Mouse (Mus musculus): Measurements from ENCODE around the gene Hs3st1.

Hs3st1 gene

DNA sequence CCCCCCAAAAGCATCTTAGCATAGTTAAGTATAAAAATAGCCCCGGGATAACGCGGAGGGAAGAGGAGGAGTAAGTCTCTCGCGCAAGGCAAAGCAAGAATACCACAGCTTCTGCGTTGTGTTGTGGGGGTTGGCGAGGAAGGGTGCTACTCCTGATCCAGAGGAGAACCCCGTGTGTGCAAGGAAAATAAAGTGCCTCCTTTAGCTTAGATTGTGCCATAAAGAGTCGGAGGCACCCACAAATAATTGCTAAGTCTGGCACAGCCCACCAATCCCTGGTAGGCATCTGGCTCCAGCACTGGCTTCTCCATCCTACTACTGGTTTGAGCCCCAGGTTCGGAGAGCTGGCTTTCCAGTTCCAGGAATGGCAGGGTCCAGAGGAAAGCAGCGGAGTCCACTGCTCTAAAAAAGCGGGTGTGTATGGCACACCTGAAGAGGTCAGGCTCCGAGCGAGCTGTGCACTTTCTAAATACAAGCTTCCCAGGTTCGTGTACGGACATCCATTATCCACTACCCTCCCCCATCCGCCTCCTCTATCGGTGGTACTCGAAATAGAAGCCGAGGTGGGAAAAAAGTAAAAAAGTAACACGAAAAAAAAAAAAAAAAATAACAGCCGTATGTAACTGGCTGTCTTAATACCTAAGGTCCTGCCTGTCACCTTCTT lies 111.9 kb downstream of the Hs3st1 start:
- in situ Hi-C loops (cut with MboI, MseI), result no loop called here

DNA sequence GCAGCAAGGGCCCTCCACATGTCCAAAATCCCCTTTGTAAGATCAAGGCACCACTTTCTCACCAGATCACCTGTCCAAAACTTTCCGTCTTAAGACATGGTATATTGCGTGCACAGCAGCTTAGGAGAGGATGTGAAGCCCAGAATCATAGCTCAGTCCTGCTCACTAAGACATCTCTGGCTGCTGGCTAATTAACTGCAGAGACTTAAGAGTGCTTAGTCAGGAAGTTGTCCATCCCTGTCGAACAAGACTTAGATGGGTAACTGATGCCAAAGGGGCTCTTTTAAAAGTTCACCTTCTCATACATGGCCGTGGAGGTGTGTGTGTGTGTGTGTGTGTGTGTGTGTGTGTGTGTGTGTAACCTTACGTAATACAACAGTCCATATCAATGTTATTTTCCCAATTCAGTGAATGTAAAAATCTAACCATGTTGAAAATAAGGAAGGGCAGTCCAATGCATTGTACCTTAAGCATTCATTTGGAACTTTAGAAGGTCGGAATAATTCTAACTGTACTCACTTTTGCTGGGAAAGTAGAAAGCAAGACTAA lies 113.0 kb downstream of the Hs3st1 start:
- in situ Hi-C loops (cut with MboI, MseI), result no loop called here

DNA sequence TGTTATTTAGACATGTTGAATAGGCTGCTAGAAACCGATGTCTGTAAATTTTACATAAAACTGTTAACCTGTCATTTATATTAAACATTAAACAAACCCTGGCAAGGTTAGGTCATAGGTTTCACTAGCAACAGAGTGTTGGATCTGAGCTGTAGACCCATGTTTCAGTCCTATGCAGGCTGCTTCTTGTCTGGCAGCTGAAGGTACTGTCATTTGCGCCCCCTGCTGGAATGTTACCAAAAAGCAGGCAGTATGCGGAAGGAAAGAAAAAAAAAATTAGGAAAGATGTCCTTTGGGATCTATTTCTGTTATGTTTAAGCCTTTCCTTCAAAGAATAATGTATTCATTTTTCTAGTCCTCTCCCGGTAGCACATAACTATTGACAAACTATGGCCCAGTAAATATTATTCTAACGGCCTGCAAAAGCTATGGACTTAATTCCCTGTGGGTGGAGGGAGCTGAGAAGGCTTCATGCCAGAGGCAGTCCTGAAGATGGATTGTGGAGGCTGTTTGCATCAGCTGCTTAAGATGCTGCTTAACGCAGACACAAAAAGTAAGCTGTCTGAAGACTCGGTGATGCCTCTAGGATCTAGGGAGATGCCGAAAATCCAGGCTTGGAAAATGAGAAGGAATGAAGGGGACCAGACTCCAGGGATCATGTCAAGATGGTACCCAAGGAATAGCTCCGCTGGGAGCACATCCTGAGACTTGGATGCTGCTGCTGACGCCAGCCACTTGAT lies 115.7 kb downstream of the Hs3st1 start:
- in situ Hi-C loops (cut with MboI, MseI), result no loop called here

DNA sequence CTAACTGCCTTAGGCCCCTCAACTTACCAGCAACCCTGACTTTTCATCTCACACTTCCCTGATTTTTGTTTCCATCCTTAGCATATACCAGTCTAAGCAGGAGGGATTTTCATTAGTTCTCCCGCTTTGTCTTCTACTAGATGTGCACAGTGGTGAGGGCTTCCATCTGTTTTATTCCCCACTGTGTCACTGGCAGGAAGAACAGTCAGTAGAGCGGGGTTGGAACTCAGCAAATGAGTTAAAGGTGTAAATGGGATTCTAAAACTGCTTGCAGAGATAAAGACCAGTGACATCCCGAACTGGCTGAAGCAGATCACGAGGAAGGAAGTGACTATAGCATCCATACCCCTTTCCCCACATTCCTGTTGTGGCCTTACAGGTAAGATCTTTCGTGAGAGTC lies 116.3 kb downstream of the Hs3st1 start:
- in situ Hi-C loops (cut with MboI, MseI), result no loop called here

DNA sequence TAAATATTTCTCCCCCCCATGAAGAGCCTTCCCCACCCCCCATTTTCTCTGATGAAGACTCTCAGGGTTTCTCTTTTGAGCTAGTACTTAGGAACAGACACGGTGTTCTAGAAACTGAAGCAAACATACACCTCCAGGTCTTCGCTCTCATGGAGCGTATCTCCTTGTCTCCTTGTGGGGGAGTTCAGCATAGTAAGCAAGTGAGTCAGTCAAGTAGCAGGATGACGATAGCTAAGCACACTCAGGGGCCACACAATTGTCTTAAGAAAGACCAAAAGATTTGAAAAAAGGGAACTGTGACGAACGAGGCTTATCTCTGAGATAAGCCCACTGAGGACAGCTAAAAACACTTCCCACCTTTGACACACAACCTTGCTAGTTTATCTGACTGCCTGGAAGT lies 117.4 kb downstream of the Hs3st1 start:
- in situ Hi-C loops (cut with MboI, MseI), result no loop called here

- in situ Hi-C loops (cut with MboI, MseI), result no loop called here
These were observed 119.2 kb downstream of the Hs3st1 start for GRCm38 (mm10) chr5:39636090-39636489.

- in situ Hi-C loops (cut with MboI, MseI), result no loop called here
These were observed 120.8 kb downstream of the Hs3st1 start for GRCm38 (mm10) chr5:39634300-39635047.

DNA sequence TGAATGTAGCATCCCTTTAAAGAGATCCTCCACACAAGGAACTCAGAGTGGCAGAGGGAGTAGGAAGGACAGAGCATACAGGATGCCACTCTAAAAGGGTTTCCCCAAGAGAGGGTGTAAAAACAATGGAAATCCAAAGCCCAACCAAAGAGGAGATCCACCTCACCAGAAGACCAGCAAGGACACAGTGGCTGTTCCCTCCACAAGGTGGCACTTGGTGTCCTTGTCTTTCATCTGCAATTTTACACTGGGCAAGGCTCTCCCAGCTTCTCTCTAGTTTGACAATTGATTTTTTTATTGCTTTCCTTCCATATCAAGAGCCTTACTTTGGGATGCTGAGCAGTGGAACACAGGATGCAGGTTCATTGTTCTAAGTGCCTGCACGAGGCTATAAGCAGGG lies 122.1 kb downstream of the Hs3st1 start:
- in situ Hi-C loops (cut with MboI, MseI), result no loop called here

DNA sequence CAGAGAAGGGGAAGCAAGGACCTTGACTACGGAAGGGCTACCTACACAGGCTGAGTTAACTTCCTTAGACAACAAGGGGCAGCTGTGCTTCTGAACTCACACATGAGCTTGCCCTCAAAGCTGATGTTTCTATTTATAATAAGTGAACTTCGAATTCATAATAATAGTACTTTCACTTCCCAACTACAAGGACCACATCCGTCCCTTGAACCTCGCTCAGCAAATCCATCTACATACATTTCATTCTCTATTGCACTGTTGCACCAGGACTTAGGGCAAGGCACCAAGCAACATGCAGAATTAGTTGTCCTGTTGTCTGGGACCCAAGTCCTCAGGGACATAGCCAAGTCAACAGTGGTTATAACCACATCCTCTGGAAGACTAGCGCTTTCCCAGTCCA lies 124.4 kb downstream of the Hs3st1 start:
- in situ Hi-C loops (cut with MboI, MseI), result no loop called here

- in situ Hi-C loops (cut with MboI, MseI), result loop anchor here (5.0 kb wide), 1 partner anchor 843 kb away; no protein-coding TSS in a partner anchor
These were observed 130.2 kb downstream of the Hs3st1 start for GRCm38 (mm10) chr5:39625037-39625473.

DNA sequence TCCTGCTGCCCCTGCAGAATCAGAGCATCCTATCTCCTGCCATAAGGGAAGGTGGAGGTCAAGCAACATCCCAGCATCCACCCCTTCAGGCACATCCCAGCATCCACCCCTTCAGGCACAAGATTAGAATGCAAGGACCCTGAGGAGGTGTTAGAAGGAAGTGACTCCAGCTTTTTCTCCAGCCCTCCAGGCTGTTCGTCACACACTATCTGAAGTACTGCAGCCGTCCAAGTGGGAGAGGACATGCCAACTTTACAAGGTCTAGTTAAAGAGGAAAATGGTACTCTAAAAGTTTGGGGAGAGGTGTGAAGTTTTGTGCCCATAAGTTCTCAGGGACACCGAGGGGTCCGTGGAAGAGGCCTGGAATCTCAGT lies 131.1 kb downstream of the Hs3st1 start:
- in situ Hi-C loops (cut with MboI, MseI), result no loop called here

GRCm38 (mm10) chr5:39623304-39624217 lies 131.7 kb downstream of the Hs3st1 start:
- in situ Hi-C loops (cut with MboI, MseI), result no loop called here

DNA sequence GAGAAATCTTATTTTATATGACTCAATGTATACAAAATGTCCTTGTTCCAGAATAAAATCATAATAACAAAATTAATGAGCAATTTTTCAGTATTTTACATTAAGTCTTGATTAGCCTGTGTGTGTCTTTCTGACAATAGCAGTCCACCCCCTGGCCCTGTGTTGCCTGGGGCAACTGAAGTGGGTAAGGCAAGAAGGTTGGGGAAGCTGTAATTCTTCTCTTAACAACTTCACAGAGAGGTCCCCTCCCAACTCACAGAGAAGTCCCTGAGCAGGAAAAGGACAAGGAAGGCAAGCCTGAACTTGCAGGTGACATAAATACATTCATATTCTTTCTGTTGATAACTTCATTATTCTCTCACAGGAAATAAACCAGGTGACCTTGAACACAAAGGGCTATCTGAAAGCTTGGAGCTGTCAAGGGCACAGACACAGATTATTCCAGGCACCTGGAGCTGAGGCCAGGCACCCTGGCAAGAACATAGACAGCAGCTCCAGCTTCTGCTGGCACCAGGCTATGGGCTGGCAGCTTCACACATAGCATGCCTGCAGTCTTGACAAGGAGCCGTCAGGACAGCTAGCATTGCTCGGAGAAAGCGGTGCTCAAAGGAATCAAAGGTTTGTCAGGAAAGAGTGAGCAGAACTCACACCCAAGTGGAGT lies 134.9 kb downstream of the Hs3st1 start:
- in situ Hi-C loops (cut with MboI, MseI), result no loop called here

- in situ Hi-C loops (cut with MboI, MseI), result no loop called here
These were observed 137.8 kb downstream of the Hs3st1 start for GRCm38 (mm10) chr5:39617354-39617977.

DNA sequence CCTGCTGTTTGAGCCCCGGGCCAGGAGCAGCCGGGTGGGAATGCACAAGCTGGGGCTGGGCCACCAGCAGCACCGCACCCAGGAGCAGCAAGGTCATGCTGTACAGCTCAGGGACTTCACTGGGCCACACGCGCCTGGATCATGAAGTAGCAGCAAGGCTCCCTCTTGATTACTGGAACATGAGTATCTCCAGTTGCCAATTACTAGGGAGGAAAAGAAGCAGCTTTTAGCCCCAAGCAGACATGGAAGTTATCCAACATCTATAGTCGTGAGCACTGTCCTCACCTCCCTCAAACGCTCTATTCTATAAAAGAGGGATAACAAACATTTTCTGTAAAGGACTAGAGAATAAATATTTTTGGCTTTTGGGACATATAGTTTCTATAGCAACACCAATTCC lies 140.1 kb downstream of the Hs3st1 start:
- in situ Hi-C loops (cut with MboI, MseI), result no loop called here

- in situ Hi-C loops (cut with MboI, MseI), result no loop called here
These were observed 141.7 kb downstream of the Hs3st1 start for GRCm38 (mm10) chr5:39613534-39613933.

GRCm38 (mm10) chr5:39612240-39612639 lies 143.0 kb downstream of the Hs3st1 start:
- in situ Hi-C loops (cut with MboI, MseI), result no loop called here

DNA sequence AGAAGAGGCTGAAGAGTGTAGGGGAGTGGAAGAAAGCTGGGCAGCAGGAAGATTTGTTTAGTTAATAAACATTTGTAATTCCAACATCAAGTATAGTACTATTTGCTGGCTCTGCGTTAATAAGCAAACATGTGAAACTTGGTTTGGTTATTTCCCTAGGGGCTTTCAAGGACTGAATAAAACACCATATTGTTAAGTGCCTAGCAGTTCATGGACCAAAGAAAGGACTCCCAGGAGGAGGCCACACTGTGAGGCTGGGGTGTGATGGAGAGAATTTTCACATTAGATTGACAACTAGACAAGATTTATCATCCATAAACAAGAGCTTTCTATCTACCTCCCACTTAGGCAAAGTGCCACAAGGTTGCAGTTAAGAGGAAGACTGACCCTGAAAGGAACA lies 147.0 kb downstream of the Hs3st1 start:
- in situ Hi-C loops (cut with MboI, MseI), result no loop called here

GRCm38 (mm10) chr5:39594737-39595136 lies 160.5 kb downstream of the Hs3st1 start:
- in situ Hi-C loops (cut with MboI, MseI), result no loop called here
